Mouse (Mus musculus) cerebellum, adult 18-20 months (tissue): ENCODE measurements at regions not wholly inside any gene's neighbourhood (a gene's known extent, or its start where the extent isn't known, plus 50 kb on each side); places are given as distances from the start of the nearest gene placed in this dataset.

ENCODE experiments used
- DNase-seq, 2 experiments: peaks; one replicate each; pipeline ENCODE4 v3.0.0; 2021

GRCm38 (mm10) chr12:85527011-85527410 lies 53.3 kb downstream of the Fos start:
- no peak for DNase-seq

GRCm38 (mm10) chr12:85531638-85532037 lies 57.9 kb downstream of the Fos start:
- DNase-seq, result no peak

GRCm38 (mm10) chr12:85532221-85532612 lies 58.5 kb downstream of the Fos start:
- DNase-seq, result no peak

- peak; percentile 14 to 15 for DNase-seq
Observed at GRCm38 (mm10) chr12:85532613-85533460, 59.1 kb downstream of the Fos start.

GRCm38 (mm10) chr12:85533603-85534002 lies 59.9 kb downstream of the Fos start:
- DNase-seq, result no peak

- DNase-seq, result no peak
Observed at GRCm38 (mm10) chr12:85539423-85539822, 59.4 kb upstream of the Jdp2 start.

GRCm38 (mm10) chr12:85541153-85541552 lies 57.7 kb upstream of the Jdp2 start:
- DNase-seq, result no peak

- DNase-seq, result no peak
Observed at GRCm38 (mm10) chr12:85542881-85543280, 55.9 kb upstream of the Jdp2 start.

- no peak for DNase-seq
Observed at GRCm38 (mm10) chr12:85543520-85543919, 55.3 kb upstream of the Jdp2 start.

- no peak for DNase-seq
Observed at GRCm38 (mm10) chr12:85544801-85545200, 54.0 kb upstream of the Jdp2 start.

- no peak for DNase-seq
Observed at GRCm38 (mm10) chr12:85545718-85546117, 53.1 kb upstream of the Jdp2 start.

- DNase-seq, result peak; percentile 23 to 32
Observed at GRCm38 (mm10) chr12:85548076-85548475, 50.8 kb upstream of the Jdp2 start.
